Mouse (Mus musculus): ENCODE measurements around the gene Togaram2. TPM values are rescaled to one million over a fixed set of nuclear protein-coding genes. Genes with fewer than 3 reads are reported as not detected.

Togaram2 gene
- total RNA-seq, 2 experiments from 2014 or later: 1.1 to 5.5 TPM

GRCm38 (mm10) chr17:71673936-71674335, 875 bp downstream of the Togaram2 start:
- intact Hi-C loops (cut with DNase I): loop anchor here (2.0 kb wide), 1 partner anchor 109 kb away; no protein-coding TSS in a partner anchor
- DNase-seq (ENCODE audit: low spot score in 2 of 2): no peak

- DNase-seq (ENCODE audit: low spot score in 2 of 2): no peak
- intact Hi-C loops (cut with DNase I): no loop called here
These were observed 1.8 kb downstream of the Togaram2 start for GRCm38 (mm10) chr17:71674886-71675285.

- DNase-seq (ENCODE audit: low spot score in 2 of 2): no peak
- intact Hi-C loops (cut with DNase I): no loop called here
These were observed 8.6 kb downstream of the Togaram2 start for GRCm38 (mm10) chr17:71681666-71682065.

GRCm38 (mm10) chr17:71682379-71682778, 9.3 kb downstream of the Togaram2 start:
- DNase-seq (ENCODE audit: low spot score in 2 of 2): no peak
- intact Hi-C loops (cut with DNase I): no loop called here

- DNase-seq (ENCODE audit: low spot score in 2 of 2): no peak
- intact Hi-C loops (cut with DNase I): no loop called here
These were observed 10.2 kb downstream of the Togaram2 start for GRCm38 (mm10) chr17:71683281-71683680.

- no peak for DNase-seq (ENCODE audit: low spot score in 2 of 2)
- intact Hi-C loops (cut with DNase I): no loop called here
These were observed 11.1 kb downstream of the Togaram2 start for GRCm38 (mm10) chr17:71684103-71684608.

GRCm38 (mm10) chr17:71687436-71687835, 14.4 kb downstream of the Togaram2 start:
- intact Hi-C loops (cut with DNase I): no loop called here
- DNase-seq (ENCODE audit: low spot score in 2 of 2): no peak

- intact Hi-C loops (cut with DNase I): no loop called here
- DNase-seq (ENCODE audit: low spot score in 2 of 2): no peak
These were observed 16.8 kb downstream of the Togaram2 start for GRCm38 (mm10) chr17:71689903-71690302.

- intact Hi-C loops (cut with DNase I): no loop called here
- DNase-seq (ENCODE audit: low spot score in 2 of 2): no peak
These were observed 18.4 kb downstream of the Togaram2 start for GRCm38 (mm10) chr17:71691361-71691875.

GRCm38 (mm10) chr17:71693313-71693712, 20.3 kb downstream of the Togaram2 start:
- intact Hi-C loops (cut with DNase I): loop anchor here (2.0 kb wide), 1 partner anchor 87 kb away; no protein-coding TSS in a partner anchor
- peak; percentile 67 to 68 for DNase-seq (ENCODE audit: low spot score in 2 of 2)

GRCm38 (mm10) chr17:71693780-71694179, 20.7 kb downstream of the Togaram2 start:
- DNase-seq (ENCODE audit: low spot score in 2 of 2): no peak
- intact Hi-C loops (cut with DNase I): loop anchor here (2.0 kb wide), 1 partner anchor 87 kb away; no protein-coding TSS in a partner anchor

GRCm38 (mm10) chr17:71695151-71695550, 22.1 kb downstream of the Togaram2 start:
- intact Hi-C loops (cut with DNase I): no loop called here
- no peak for DNase-seq (ENCODE audit: low spot score in 2 of 2)

- intact Hi-C loops (cut with DNase I): no loop called here
- no peak for DNase-seq (ENCODE audit: low spot score in 2 of 2)
These were observed 22.8 kb downstream of the Togaram2 start for GRCm38 (mm10) chr17:71695716-71696315.

- intact Hi-C loops (cut with DNase I): no loop called here
These were observed 23.3 kb downstream of the Togaram2 start for GRCm38 (mm10) chr17:71696396-71696795.

GRCm38 (mm10) chr17:71697896-71698618, 25.0 kb downstream of the Togaram2 start:
- no peak for DNase-seq (ENCODE audit: low spot score in 2 of 2)
- intact Hi-C loops (cut with DNase I): no loop called here

More at GRCm38 (mm10) chr17:71696396-71696795, 23.3 kb downstream of the Togaram2 start:
- DNase-seq (ENCODE audit: low spot score in 2 of 2): no peak

- DNase-seq (ENCODE audit: low spot score in 2 of 2): no peak
- intact Hi-C loops (cut with DNase I): no loop called here
These were observed 25.5 kb downstream of the Togaram2 start for GRCm38 (mm10) chr17:71698619-71698956.

GRCm38 (mm10) chr17:71705113-71705512, 32.1 kb downstream of the Togaram2 start:
- DNase-seq (ENCODE audit: low spot score in 2 of 2): no peak
- intact Hi-C loops (cut with DNase I): no loop called here

GRCm38 (mm10) chr17:71705550-71706480, 32.8 kb downstream of the Togaram2 start:
- no peak for DNase-seq (ENCODE audit: low spot score in 2 of 2)
- intact Hi-C loops (cut with DNase I): no loop called here

- intact Hi-C loops (cut with DNase I): no loop called here
- DNase-seq (ENCODE audit: low spot score in 2 of 2): no peak
These were observed 34.7 kb downstream of the Togaram2 start for GRCm38 (mm10) chr17:71707715-71708114.

- DNase-seq (ENCODE audit: low spot score in 2 of 2): no peak
These were observed 39.2 kb downstream of the Togaram2 start for GRCm38 (mm10) chr17:71712279-71712678.

More at GRCm38 (mm10) chr17:71712279-71712678, 39.2 kb downstream of the Togaram2 start:
- intact Hi-C loops (cut with DNase I): no loop called here

Data from left cerebral cortex, postnatal 36 days (tissue).